Mouse (Mus musculus): Measurements from ENCODE around the gene Glrx3. TPM values are rescaled to one million over a fixed set of nuclear protein-coding genes. Genes with fewer than 3 reads are reported as not detected.
"Not testable (repeated sequence)": the region's sequence is repeated elsewhere in the genome, so short reads cannot be mapped to it uniquely, and the experiment has no call there.

The Glrx3 gene
- total RNA-seq (2021), result 100 to 1,000 TPM; 127 to 132 TPM
- long read RNA-seq, experiment 1, transcript Glrx3-201 (11 exons, 1,685 nt), result major isoform, 115 of 137 reads
- long read RNA-seq, experiment 1, partial matches to known transcripts, result 3 of 137 reads
- long read RNA-seq, experiment 1, other reads (novel, unspliced or antisense), result 19 of 137 reads
- long read RNA-seq, experiment 2, transcript Glrx3-201 (11 exons, 1,685 nt), result major isoform, 221 of 262 reads
- long read RNA-seq, experiment 2, partial matches to known transcripts, result 7 of 262 reads
- long read RNA-seq, experiment 2, other reads (novel, unspliced or antisense), result 34 of 262 reads

DNA sequence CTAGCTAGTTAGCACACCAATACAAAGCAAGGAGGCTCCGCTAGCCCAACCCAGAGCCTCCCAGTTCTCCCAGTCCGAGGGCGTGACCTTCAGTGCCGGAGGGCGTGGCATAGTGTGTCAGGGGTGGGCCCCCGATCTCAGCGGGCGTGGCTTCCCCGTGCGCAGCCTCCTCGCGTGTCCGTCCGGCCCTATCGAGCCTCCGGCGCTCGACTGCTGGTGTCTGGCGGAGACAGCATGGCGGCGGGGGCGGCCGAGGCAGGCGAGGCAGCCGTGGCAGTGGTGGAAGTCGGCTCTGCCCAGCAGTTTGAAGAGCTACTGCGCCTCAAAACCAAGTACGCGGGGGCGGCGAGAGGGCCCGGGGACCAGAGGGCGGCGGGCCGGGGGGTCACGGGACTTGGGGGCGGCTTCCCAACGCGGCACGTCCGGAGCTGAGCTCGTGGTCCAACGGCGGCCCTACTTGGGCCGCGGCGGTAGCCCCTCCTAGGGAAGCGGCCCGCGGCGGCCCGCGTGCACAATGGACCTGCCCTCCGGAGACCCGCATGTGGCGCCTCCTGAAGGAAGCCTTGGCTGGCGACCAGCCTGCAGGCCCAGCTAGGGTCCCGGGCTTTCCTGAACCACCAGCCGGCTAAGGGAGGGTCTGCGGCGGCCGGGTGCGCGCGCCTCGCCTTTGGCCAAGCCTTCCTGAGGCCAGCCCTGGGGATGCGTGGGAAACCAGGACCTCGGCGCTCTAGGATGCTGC lies at the start of gene Glrx3:
Glrx3 (plus strand) TSS at position 175 of the 739 bp plus-strand sequence.
- DNase-seq (ENCODE audit: low spot score in 2 of 2), result peak; percentile 93

DNA sequence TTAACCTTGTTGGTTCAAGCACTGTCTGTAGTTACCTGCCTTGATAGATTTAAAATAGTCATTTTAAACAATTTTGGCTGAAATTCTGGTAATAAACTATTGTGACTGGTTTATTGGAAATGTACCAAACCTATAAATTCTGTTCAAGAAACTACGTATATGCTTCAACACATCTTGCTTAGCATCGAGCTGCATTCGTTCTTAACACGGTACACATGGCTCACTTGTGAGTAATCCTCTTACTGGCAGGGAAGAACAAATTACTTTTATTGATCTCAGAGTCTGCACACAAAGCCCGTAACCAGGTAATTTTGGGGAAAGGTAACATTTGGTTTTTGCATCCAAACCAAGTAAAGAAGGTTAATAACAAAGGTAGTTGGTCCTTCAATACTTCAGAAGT lies 49.6 kb upstream of the Glrx3 start:
- no peak for DNase-seq (ENCODE audit: low spot score in 2 of 2)

DNA sequence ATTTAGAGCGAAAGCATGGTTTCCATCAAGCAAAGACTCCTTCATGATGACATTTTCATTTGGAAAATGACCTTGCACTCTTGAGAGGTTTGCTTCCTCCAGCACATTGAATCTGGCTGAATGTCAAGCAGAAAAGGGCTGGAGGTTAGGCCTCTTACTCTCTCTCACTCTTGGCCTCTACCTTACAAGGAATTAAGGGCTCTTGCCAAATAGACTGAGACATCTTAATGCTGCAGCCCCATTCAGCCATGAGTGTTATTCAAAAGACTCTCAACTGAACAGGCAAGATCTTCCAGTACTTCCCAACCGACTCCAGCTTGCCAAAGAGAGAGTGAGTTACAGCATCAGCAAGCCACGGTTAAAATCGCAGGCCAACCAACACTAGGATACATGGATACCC lies 42.0 kb upstream of the Glrx3 start:
- no peak for DNase-seq (ENCODE audit: low spot score in 2 of 2)

DNA sequence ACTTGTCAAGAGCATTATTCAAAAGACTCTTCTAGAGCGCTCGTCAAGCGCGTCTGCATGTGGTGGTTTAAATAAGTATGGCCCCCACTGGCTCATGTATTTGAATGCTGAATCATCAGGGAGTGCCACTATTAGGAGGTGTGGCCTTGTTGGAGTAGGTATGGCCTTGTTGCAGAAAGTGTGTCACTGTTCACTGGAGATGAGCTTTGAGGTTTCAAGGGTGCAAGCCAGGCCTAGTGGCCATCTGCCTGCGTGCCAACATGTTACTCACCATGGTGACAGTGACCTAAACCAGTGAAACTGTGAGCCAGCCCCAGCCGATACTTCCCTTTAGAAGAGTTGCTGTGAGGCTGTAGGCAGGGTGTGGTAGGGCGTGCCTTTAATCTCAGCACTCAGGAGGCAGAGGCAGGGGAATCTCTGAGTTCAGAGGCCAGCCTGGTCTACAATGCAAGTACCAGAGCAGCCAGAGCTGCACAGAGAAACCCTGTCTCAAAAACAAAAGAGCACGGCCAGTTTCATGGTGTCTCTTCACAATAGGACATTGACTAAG lies 40.0 kb upstream of the Glrx3 start:
- no peak for DNase-seq (ENCODE audit: low spot score in 2 of 2)

DNA sequence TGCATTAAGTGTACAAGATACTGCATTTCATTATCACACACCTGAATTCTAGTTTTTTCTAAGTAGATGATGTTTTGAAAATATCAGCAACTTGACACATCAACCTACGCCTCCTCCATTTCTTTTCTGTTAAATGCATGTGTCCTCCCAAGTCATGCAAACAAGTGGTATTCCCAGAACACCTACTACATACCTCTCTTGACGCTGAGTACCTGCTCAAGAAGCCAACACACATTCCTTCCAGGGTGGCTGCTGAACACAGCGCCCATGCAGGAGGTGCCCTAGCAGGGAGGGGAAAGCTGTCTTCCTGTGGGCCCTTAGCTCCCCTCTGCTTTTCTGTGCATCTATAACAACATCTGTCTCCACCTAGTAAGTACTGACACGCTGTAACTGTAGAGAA lies 38.4 kb upstream of the Glrx3 start:
- no peak for DNase-seq (ENCODE audit: low spot score in 2 of 2)

DNA sequence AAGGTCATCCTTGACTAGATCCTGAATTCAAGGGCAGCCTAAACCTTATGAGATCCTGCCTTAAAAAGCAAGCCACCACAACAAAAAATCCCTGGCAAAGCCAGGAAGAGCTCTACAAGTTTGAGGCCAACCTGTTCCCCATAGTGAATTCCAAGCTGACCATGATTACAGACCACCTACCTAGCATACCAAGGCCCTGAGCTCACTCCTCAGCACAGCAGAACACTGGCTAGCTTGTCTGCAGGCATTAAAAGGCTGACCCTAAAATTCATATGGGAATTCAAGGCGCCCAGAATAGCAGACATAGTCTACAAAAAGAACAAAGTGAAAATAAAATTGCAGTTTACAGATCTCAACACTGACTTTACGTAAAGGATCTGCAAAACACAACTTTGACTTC lies 33.3 kb upstream of the Glrx3 start:
- no peak for DNase-seq (ENCODE audit: low spot score in 2 of 2)

DNA sequence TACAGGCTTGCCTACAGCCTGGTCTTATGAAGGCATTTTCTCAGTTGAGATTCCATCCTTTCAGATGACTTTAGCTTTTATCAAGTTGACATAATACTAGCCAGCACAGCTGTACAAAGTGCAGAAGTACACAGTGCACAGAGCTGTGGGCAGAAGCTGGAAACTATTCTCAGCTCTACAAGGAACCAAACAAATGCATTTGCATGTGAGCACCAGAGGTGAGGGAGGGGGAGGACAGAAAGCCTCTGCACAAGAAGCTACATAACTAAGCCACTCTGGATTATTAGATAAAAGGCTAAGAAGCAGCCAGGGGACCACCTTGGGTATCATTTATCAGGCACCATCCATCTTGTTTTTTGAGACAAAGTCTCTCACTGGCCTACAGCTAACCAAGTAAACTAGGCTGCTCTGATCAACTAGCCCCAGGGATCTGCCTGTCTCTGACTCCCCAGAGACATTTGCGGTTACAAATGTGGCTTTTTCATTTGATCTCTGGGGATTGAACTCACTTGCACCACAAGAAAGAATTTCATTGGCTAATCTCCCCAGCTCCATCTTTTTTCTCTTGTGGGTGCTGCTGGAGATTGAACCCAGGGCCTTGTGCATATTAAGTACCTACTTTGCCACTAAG lies 29.9 kb upstream of the Glrx3 start:
- DNase-seq (ENCODE audit: low spot score in 2 of 2), result no peak

DNA sequence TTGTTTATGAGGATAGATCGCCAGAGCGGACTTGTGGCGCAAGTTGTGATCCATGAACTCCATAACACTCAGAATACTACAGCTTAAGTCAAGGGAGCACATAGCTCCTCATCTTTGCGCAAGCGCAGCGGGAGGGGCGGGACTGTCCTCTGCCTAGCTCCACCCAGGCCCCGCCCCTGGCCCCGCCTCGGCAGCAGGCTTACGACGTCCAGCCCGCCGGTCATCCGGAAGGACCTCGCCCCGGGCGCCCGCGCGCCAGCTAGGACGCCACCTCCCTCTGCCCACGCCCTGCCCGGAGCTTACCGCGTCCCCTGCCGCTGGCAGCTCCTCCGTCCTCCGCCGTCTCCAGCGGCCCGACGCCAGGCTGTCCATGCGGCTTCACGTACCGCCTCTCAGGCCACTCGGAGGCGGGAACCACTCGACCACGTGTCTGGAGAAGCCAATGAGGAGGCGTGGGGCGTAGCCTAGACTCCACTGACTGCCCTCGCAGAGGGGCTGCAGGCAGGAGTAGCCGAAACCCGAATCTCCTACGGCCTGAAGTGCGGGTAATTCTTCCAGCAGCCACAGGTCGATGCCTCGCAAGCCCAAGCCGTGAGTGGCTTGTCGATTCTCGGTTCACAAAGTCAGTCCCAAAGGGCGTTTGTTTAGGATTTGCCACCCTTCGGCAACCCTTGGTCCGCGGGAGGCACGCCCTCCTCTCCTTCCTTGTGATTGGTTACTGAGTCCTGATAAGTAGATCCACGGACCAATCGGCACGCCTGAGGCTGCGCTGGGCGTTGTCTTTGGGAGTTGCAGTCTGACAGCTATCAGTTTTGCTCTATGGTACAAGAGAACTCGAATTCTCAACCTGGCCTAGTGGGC lies 26.8 kb upstream of the Glrx3 start, which contains the start of gene 9430038I01Rik:
9430038I01Rik (minus strand) TSS at position 426 of the 861 bp plus-strand sequence.
- peak; percentile 96 to 98 for DNase-seq (ENCODE audit: low spot score in 2 of 2)

DNA sequence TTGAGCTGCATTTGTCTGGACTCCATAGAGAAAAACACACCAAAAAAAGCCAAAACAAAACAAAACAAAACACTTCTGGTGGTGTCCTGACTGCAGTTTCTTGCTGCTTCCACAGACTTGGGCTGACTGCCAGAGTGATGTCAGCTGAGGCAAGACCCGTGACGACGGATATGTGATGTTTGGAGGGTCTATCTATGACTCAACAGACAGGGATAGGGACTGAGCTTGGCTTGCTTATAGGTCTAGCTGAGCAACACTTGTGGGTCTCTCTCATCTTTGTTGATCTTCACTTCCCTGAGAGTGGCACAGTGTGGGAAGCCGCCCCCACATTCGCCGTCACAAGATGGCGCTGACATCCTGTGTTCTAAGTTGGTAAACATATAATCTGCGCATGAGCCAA lies 22.7 kb upstream of the Glrx3 start:
- no peak for DNase-seq (ENCODE audit: low spot score in 2 of 2)

DNA sequence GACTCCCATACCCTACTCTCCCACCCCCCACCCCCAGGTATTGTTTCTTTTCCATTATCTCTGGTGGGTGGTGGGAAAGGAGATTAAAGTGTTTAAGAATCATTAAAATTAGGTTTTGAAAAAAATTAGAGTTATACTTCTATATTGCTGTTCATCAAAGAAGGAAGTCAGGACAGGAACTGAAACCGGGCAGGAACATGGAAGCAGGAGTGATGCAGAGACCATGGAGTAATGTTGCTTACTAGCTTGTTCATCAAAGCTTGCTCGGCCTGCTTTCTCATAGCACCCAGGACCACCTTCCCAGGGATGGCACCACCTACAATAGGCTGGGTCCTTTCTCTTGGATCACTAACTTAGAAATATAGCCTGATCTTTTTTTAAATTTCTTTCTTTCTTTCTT lies 16.9 kb upstream of the Glrx3 start:
- DNase-seq (ENCODE audit: low spot score in 2 of 2), result no peak

DNA sequence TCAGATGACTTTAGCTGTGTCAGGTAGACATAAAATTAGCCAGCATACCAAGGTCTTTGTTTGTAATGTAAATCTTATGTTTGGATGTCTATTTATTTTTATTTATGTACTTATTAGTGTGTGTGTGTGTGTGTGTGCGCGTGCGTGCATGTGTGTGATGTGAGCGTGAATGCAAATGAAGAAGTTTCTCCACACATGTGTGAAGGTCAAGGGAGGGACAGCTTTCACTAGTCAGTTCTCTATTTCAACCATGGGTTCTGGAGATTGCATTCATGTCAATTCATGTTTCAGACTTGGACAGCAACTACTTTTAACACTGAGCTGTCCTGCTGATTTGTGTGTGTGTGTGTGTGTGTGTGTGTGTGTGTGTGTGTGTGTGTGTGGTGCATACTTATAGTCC lies 16.2 kb upstream of the Glrx3 start:
- no peak for DNase-seq (ENCODE audit: low spot score in 2 of 2)

DNA sequence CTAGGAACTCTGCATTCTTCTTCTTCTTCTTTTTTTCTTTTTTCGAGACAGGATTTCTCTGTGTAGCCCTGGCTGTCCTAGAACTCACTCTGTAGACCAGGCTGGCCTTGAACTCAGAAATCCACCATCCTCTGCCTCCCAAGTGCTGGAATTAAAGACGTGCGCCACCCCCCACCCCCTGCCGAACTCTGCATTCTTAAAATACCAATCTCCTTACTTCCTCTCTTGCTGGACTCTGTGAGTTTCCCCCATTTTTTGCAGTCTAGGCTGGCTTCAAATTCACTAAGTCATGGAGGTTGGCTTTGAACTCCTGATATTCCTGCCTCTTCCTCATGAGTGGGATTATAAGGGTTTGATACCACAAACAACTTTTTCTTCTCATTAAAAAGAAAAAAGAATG lies 10.7 kb upstream of the Glrx3 start:
- no peak for DNase-seq (ENCODE audit: low spot score in 2 of 2)

DNA sequence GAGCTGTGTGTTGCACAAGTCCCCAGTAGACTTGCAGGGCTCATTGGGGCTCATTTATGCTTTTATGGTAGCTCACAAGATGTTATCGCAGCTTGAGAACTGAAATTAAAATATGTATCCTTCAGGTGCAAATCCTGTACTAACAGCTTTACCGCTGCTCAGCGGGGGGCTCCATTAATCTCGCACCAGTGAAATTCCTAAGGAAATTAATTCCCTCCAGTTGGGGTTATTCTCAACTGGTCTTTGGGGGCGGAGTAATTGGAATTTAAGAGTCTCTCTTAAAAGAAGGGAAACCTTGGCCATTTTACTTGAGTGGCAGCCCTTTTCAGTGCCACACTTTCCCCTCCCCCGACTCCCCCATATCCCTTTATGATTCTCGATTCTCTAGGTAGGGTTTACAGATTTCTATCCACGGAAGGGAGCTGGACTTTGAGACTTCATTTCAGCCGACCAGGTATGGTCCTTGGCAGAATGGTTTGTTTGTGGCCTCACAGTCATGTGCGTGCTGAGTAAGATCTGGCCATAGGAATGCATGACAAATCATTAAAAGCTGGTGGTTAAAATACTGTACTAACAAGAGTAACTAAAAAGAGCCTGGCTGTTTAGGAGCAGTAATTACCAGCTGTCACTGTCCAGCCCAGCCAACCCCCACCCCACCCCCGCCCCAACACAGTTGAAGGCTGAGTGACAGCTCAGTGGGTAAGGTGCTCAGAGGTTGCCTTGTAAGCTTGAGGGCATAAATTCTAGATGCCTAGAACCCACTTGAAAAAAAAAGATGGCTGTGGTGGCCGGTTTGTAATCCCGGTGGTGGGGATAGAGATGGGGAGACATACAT lies 5.4 kb upstream of the Glrx3 start:
- DNase-seq (ENCODE audit: low spot score in 2 of 2), result no peak

DNA sequence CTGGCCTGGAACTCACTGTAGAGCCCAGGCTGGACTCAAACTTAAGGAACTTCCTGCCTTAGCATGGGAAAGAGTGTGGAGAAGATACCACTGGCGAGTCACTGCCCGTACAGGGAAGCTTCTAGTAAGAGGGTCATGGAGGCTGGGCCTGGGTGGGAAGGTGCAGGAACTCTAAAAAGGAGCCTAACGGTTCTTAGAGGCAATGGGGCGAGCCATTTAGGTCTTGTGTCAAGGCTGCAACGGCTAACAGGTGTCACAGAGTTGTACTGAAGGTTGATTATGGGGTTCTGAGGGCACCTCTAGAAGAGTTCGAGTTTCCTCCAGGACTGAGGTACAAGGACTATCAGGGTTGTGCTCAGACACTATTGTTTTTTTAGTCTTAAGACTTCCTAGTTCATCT lies 513 bp upstream of the Glrx3 start:
- no peak for DNase-seq (ENCODE audit: low spot score in 2 of 2)

DNA sequence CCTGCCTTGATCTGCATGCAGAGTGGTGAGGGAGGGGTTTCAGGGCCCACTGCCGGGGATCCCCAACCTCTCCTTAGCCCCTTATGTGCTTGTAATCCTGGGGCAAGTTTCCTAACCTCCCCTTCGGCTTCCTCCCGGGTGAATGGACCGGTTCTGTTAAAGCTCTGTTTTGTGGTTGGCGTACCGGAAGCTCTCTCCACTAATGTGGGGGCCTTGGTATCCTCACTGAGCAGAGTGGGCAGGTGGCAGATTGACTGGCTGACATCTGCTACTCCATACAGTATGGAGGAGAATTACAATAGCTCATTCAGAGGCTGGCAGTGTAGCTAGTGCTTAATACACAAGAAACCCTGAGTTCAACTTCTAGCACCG lies 751 bp downstream of the Glrx3 start:
- peak; percentile 62 to 77 for DNase-seq (ENCODE audit: low spot score in 2 of 2)

DNA sequence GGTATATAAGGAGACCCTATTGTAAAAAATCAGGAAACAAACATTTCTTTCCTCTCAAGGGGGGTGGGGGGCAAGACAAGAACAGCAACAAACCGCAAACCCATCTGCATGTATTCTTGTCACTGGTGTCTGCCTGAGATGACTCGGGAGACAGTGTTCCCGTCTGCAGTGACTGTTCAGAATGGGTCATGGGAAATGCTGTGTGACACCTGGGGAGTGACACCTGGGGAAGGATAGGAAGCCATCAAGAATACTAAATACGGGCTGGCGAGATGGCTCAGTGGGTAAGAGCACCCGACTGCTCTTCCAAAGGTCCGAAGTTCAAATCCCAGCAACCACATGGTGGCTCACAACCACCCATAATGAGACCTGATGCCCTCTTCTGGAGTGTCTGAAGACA lies 1.5 kb downstream of the Glrx3 start:
- not testable (repeated sequence) for DNase-seq (ENCODE audit: low spot score in 2 of 2)

DNA sequence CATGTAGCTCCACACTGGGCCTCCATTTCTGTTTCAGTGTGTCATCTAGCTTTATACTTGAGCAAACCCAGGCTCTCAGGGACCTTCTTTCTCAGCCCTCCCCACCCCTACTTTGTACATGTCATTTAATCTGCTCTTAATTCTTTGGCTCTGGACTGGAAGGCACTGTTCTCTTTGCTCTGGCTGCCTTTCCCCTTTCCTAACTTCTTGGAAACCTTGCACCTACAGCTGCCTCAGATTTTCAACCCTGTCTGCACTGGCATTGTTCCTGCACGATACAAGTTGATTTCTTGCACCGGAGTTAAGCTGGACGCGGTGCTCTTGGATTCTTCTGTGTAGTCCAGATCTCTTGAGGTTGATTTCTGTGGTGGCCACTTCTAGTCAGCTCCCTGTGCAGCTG lies 5.5 kb downstream of the Glrx3 start:
- DNase-seq (ENCODE audit: low spot score in 2 of 2), result no peak

DNA sequence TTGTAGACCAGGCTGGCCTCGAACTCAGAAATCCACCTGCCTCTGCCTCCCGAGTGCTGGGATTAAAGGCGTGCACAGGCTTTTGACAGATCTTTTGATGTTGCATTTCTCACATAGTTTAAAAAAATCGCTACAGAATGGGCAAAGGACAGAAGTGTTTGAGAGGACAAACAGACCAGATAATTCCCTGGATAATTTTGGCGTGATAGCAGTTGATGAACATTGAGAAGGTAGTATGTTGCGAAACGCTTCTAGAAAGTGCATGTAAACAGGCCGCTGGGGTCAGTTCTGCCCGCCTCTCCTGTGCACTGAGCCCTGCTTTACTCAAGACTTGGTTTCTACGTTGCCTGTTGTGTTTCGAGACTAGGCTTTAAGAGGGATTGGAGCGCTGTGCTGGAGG lies 7.9 kb downstream of the Glrx3 start:
- DNase-seq (ENCODE audit: low spot score in 2 of 2), result no peak

DNA sequence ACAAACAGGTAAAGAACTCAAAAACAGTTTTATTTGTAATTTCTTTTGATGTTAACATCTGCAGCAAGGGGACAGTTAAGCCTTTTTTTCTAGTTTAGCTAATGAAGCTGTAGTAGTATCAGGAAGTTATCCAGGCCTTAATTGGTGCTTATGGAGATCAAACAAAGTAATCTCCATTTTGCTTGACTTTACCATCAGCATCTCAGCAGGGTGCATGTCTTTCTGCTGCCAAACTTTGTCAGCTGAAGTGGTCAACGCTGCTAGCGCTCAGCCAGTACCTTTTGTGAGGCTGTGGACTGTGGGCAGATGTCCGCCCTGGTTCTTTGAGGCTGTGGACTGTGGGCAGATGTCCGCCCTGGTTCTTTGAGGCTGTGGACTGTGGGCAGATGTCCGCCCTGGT lies 24.0 kb downstream of the Glrx3 start:
- DNase-seq (ENCODE audit: low spot score in 2 of 2), result no peak

DNA sequence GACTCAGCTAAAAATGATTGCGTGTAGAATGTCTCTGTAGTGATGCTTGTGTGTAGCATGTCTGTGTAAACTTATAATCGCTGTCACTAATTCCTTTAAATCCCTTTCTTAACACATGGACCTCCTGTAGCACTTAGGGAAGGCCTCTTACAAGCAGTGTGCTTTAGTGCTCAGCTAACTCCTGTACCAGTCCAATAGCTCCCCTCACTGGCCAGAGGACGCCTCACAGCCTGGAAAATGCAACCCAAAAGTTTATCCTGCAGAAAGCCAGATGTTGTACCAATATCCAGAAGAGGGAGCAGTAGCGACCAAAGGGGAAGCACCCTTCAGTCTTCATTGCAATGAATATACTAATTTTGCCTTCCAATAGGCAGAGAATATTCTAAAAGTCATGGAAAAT lies 30.8 kb downstream of the Glrx3 start:
- DNase-seq (ENCODE audit: low spot score in 2 of 2), result peak; percentile 55 to 56
